Mouse (Mus musculus) monocyte, adult 5-6 weeks (primary cell): Measurements from ENCODE around the gene Zfp740. TPM values are rescaled to one million over a fixed set of nuclear protein-coding genes. Genes with fewer than 3 reads are reported as not detected.
A peak's percentile ranks its signal among the peaks of the same experiment; 100 is the strongest.

ENCODE experiments used
- ATAC-seq: fragments of 153-309, 156-312 bp; replicated peaks from 2 replicates; pipeline ENCODE4 v1.8.0; 2017; ENCODE audit warnings: mild to moderate bottlenecking; ENCODE audit not compliant: low TSS enrichment, insufficient number of reproducible peaks, severe bottlenecking, poor library complexity, low FRiP score
- total RNA-seq: library from RNA; stranded (forward); fragments of 200-1000, 200-491, 200-594 nt; gene quantifications from 3 replicates; pipeline ENCODE4 v1.2.3, GENCODE M21; 2017

Gene Zfp740
- total RNA-seq, 1 experiment from 2014 or later: 58.9 TPM

DNA sequence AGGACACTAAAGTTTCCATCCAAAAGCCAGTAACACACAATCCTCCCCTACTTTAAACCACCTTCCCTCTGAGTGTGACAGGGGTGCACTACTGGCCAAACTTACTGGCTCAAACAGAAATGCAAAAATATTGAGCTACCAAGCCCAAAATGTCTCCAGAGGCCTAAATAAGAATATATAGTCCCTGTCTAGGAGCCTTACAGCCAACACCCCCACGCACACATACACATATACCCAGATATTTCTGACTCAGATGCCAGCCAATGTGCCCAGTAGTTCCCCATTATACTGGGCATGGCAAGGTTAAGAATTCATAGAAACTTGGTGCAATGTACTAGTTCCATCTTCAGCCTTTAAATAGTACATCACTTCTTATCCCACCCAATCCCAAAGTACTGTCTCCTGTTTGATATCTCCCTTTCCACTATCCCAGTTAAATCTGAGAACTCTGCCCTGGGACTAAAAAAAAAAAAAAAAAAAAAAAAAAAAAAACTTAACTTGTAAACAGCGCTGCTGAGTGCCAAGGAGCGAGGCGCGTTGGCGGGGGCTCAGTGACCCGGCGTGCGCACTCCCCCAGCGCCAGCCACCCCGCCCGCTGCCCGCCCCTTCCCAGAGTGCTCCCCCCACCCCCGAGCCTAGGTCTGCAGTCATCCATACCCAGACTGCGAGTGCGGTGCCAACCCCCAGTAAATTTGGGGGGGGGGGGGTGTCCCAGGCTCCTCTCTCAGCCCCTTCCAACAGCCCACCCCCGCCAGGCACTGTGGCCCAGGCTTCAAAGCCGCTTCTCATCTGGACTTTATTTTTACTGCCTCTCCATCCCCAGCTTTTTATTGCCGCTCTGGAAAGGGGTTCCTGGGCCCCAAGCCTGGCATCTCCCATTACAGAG is 41.5 kb downstream of the Zfp740 start:
- no peak for ATAC-seq

DNA sequence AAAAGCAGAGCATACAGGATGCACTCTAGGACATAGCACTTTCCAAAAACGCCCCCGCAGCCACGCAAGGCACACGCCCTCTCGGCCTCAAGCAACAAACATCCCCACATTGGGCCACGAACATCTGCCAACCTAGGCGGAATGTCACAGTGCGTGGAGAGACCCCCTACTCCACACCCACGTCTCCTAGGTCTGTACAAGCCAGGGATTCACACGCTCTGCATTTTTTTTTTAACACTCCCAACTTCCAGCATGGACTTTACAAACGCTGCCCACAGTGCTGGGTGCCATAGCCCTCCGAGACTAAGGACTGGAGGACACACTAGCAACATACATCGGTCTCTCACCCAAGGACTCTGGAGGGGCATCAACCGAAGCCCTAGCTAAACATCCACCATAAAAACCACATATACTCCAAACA is 42.4 kb downstream of the Zfp740 start:
- no peak for ATAC-seq

DNA sequence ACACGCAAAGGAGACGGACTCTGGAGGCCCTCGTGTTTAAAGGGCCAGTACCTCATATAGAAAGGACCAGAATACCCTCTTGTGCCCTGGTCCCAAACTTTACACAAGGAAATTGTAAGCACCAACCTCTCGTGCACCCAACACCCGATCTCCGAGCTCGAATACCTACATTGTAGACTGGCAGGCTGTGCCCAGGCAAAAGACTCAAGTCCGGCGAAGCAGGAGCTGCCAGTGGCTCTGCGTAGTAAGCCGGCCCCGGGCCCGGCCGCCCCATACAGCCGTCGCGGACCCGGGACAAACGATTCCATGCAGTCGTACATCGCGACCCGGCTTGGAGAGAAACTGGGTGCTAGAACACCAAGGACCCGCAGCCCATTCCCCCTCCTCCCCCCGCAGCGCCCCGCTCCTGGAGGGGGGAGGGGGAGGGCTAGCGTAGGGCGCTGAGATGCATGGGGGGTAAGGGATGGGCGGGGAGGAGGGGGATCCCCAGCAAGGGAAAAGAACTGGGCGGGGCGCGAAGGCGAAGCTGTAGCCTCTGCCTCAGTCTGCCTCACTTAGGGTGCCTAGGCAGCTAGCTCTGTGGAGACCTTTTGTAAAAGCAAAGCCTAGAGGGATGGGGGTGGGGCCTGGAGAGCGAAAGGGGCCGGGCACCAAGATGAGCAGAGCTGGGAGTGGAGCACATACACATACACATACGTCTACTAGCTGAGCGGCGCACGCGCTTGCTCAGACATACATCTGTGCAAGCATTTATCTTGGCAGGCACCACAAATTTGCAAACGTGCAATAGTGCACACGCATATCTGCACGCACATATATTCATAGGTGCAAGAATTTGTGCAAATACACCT is 43.1 kb downstream of the Zfp740 start:
- peak; percentile 52 for ATAC-seq

DNA sequence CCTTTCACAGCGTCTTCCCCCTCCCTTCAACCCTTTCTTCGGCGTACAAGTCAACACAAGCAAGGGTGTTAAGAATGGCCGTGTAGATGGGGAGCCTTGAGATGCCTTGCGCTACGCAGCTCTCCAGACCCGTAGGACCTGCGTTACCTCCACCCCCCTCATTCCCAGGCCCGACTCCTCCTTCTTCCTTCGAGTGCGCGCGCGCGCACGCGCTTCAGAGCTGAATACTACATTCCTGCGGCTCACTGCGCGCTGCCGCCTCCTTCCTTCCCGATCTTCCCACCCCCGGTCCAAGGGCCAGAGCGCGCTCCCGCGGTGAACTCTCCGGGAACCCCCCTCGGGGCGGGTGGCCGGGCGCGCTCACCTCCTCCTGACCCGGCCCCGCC is 43.8 kb downstream of the Zfp740 start:
- peak; percentile 12; the same call in 1 of the 2 replicates for ATAC-seq

DNA sequence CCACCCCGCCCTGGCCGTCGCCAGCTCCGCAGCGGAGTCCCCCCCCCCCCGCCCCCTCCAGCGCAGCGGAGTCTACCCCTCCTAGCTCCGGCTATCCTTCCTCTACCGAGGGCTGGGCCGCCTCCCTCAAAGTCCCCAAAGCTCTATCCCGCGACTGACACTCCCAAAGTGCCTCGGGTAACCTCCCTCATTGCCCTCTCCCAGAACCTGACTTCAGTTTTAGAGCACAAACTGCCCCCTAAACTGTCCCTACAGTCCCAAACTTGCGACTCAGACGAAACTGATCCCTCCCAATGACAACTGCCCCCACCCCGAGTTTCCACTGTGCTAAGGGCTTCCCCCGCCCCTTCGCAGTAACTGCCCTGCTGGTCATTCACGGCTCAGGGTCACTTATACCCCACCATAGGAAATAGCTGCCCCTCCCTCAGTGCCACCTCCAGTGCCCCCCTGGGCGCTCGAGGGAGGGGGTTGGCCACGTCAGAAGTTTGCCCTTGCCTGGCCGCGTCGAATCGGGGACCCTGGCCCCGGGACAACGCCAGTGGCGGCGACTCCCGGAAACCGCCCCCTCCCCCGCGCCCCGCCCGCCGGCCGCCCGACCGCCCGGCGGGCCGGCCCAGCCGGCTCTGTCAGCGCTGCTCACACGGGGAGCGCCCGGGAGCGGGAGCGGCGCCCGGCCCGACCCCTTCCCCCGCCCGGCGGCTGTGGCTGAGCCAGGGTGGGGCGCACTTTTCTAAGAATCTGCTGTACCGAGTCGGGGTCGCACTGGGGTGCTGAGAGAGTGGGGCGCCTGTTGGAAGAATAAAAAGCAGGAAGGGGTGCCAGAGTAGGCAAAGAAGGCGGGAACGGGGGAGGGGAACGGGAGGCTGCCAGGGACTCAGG is 44.4 kb downstream of the Zfp740 start:
- peak; percentile 32; the same call in 1 of the 2 replicates for ATAC-seq

DNA sequence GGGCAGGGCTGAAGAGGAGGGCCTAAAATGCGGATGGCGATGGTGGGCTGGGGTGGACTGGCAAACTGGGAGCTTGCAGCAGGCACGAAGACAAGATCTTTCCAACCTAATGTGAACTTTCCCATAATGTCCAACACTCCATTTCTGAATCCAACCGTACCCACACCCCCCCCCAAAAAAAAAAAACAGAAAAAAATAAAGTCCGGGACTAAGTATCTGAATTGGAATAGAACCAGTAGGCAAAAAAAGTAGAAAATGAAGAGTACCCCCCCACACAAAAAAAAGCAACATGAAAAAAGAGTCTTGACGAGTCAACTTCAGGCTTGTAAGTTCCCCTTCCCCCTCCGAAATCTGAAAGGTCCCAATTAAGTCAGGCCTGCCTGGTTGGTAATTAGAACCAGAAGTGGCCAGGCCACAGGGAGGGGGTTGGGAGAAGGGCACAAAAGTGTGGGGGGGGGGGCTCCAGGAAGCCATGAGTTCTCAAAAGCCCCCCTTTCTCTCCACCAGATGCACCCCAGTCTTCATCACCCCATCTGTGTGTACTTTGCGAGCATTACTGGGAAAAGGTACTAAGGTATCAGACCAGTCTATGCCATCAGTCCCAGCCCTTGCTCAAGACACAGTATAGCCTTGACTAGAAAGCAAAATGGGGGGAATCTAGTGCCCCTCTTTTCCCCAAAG is 45.2 kb downstream of the Zfp740 start:
- ATAC-seq: no peak

DNA sequence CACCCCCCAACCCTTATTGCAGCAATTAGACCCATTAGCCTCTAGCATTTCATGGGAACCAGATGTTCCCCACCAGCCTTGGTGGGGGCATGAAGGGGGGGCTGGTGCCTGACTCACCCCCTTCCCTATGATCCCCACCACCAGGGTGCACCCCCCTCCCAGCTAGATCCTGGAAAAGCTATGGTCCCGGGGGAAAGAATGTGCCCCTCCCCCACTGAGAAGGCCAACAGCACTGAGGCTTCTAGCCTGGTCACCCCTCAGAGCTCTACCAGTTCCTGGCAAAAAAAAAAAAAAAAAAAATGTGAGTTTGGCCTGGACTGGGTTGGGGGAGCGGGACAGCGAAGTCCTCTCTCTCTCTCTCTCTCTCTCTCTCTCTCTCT is 45.8 kb downstream of the Zfp740 start:
- no peak for ATAC-seq

DNA sequence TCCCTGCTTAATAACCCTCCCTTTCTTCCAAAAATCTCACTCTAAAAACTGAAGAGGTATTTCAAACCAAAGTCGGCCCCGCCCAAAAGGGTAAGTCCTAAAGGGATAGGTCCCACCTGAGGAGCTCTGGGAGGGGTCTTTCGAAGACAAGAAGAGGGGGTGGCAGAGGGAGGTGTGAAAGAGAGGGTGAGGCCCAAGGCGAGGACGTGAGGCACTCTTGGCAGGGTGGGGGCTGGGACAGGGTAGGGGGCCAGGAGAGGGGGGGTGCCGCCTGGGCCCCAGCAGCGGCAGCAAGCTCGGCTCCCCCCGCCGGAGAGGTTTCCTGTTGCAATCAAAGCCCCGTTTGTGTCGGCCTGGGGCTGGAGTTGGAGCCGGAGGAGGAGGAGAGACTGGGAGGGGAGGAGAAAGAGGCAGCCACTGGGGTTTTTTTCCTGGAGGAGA is 46.2 kb downstream of the Zfp740 start:
- no peak for ATAC-seq

DNA sequence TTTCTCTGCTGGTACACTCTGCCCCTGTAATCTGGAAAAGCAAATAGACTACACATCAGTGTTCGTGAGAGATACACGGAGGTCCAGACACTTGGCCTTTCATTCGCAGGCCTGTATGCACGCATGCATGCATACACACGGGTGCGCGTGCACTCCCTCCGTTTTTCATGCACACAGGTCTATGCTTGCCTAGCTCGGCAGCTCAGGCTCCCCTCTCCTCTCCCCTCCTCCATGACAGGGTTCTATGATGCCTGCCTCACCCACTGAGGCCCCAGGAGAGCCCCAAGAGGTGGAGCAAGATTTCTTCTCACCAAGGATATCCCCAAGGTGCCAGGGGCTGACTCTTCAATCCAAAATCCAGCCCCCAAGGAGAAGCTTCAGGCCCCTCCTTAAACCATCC is 46.9 kb downstream of the Zfp740 start:
- no peak for ATAC-seq

DNA sequence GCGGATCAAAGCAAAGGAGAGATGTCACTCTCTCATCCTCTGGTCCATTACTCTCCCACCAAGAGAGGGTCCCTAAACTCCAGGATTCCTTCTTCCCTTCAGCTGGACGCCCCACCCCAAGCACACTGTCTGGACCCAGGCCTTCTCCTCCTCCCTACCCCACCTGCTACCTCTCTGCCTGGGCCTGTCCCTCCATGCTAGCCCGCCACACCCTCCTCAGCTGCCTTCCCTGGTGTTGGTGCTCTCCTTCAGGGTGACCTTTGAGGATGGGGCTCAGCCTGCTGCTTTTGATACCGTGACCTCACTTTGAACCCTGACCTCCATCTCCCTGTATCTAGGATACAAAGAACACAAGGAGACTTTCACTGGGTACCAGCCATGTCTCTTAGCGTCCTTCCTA is 47.5 kb downstream of the Zfp740 start:
- no peak for ATAC-seq

DNA sequence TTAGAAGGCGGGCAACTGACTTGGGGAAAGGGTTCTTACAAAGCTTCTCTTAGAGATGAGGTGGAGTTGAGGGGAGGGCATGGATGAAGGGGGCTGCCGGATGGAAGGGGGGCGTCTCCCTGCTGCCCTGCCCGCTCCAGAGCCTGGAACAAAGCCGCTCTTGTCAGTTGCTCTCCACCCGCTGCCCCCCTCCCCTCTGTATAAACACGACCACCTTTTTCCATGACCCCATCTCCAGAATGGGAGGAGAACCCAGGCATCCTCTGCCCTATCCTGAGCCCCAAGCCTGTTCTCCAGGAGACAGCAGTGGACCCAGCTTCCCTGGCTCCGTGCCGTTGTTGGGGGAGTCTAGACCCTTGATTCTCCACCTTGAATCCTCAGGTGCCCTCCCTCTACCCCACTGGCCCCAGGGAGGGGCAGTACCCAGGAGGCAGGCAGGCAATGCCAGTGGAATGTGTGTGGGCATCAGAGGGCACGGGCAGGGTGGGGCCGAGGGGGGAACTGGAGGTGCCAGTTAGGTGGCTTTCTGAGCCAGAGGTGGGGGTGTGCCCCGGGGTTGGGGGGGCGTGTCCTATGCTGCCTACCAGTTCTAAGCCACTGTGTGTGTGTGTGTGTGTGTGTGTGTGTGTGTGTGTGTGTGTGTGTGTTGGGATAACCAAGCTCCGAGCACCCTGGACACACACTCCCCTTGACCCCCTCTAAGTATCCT is 52.7 kb downstream of the Zfp740 start:
- no peak for ATAC-seq

DNA sequence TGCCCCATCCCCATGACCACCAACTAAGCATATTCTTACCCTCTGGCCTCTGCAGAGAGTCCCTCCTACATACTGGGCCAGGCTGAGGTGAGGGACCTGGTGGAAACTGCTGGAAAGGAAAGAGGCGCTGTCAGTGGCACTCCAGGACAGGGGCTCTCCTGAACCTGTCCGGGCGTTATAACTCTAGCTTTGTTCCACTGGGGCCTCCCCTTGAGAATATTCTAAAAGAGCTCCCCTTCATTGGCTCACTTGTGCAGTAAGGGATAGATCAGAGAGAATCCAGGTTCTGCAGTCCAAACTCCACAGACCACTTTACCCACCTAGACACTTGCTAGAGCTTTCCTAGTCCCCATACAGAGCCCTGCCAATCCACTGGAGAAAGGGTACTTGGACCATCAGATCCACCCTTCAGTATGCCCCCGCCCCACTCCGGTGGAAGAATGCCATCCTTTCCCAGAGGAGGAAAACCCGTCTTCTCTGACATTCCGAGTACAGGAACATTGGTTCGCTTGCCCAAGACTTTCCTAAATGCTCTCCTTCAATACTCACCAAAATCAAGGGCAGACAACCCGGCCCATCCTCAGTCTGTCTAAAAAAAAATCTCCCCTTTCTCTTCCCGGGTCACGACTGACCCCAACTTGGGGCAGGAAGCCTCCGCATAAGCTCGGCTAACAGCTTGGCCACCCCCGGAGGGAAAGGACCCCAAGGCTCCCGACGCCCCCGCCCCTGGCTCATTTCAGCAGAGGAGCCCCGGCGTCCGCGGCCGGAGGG is 53.6 kb downstream of the Zfp740 start:
- no peak for ATAC-seq

DNA sequence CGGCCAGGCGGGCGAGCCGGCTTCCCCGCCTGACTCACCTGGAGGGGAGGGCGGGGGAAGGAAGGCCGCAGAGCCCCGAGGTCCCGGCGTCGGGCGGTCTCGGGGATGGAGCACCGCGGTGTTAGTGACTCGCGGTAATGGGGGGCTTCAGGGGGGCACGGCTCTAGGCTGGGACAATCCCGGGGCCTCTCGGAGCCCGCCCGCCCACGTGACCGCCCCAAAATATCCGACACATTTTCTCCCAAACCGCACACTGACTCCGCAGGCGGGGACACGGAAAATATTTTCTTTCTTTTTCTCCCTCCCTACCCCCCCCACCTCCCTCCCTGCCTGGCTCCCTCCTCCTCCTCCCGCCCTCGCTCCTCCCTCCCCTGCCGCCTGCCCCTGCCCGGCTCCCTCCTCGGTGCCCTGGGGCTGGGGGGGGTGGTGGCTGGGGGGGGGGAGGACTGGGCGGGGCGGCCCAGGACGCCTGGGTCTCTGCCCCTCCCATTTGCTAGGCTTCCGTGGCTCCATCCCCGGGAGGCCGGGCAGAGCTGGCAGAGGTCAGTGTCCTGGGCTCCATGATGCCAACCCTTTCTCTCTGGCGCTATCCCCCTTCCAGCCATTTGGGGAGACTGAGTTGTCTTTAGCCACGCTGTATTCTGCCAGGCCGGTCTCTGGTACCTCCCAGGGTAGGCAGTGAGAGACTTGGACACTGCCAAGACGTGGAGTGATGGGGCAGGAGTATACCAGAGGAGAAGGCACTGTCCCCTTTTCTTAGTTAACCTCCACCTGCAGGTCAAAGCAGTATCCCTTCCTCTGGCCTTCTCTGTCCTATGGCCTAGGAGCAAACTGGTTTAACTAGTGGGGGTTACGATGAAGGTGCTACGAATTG is 54.4 kb downstream of the Zfp740 start, which contains the start of gene Rarg:
TSS of gene Rarg (minus strand) at position 316 of the 874 bp plus-strand sequence.
- no peak for ATAC-seq

DNA sequence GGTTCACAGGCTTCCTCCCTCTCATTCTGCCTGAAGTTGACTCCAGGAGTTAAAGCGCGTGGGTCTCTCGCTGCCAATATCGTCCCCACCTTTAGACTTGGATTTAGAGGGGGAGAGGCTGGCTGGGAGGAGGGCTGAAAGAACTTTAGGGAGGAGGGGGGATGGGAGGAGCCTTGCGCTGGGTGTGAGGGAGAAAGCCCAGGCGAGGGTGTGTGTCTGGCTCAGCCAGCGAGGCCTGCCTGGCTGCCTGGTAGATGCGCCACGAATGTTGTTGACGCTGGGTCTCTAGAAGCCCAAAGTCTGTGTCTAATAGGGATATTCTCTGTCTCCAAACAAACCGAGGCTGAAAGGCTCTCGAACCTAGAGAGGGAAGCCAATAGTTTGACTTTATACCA is 55.0 kb downstream of the Zfp740 start:
- no peak for ATAC-seq

DNA sequence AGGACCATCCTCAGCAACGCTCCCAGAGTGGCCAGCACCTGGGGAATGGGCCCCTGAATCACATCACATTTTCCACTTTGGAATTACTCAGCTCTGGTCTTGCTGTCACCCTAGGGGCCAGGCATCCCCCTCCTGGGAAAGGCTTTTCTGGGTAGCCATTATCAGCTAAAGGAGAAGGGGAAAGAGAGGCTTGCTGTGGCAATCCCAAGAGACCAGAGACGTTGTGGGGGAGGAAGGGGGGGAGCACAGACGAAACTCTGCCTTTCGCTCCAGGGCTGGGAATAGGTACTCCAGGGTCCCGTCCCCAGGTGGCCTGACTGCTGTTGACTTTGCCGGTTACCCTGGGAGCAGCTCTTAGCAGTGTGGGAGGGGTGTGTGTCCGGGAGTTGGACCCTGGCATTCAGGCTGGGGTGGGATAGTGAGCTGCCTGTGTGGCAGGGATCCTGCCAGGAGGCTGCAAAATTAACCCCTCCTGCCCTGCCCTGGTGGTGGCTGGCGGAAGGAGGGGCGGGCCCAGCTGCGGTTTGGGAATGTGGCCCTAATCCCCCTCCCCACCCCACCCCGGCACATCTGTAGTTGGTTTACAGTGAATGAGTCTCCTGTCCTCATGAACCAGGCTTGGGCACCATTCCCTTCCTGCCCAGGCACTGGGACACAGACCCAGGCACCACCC is 55.7 kb downstream of the Zfp740 start:
- ATAC-seq: no peak

DNA sequence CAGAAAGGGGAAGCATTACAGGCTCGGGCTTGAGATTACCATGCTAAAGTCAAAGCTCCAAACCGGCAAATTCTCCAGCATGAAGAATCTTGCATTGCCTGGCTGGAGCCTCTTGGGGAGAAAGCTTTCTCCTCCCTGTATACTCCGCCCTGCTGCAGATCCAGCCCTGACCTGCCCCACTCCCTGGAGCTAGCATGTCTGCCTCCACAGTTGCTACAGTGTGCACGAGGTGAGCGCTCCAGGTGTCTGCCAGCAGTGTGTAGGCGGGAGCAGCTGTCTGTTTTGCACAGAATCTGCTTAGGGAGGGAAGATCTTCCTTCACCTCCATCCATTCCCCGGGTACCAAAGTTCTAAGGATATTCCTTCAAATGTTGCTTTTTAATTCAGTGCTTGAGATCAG is 59.5 kb downstream of the Zfp740 start:
- ATAC-seq: no peak
